Mouse (Mus musculus): ENCODE results near the gene Slc39a8. TPM values are rescaled to one million over a fixed set of nuclear protein-coding genes. Genes with fewer than 3 reads are reported as not detected.

The Slc39a8 gene
- total and polyA plus RNA-seq, 3 experiments, result 19.8 to 21.5 TPM; not detected in 1

DNA sequence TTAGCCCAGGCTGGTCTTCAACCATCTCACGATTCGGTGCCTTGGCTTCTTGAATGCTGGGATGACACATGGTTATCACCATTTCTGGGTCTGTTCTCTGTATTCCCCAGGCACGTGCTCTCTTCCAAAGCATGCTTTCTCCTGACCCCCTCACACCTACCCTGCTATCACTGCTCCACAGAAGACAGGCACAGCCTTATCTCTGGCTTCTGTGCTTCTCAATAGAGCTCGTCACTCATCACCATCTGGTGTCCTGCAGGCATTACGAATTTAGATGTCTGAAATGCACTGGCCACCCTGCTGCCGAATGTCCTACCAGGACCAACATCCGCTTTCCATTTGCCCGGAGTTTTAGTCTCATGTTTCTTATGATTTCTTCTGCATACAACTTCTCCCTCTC is 18.6 kb downstream of the Slc39a8 start (continued):
- TF ChIP-seq ZMIZ1 (IDR thresholded peaks at IDR 0.05; ENCODE audit: low read depth, low read length), result no peak

DNA sequence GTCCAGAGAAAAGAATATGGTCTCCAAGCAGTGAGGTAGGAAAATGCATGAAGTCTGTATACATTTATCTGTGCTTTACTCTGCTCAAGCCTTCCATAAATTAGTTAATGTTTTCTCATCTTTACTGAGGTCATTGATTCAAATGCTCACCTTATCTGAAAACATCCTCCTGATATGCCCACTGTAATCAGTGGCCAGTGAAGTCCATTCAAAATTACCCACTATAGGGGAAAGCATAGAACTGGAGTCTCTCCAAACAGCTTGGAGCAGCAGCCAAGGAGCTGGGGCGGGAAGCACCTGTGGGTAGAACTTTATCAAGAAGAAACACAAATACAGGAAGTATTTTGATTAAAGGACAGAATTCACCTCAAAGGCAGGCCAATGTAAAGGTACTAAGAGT is 19.8 kb downstream of the Slc39a8 start:
- peaks cover 0 to 27% of the 10 kb centered on the region in 2 experiments; a peak in 2 of 4 replicates for H3K36me3 ChIP-seq (ENCODE audit: control insufficient read depth in 1 of 2, insufficient read depth in 2 of 2, low read length in 2 of 2)
- no peaks in the 10 kb centered on the region for H3K9me3 ChIP-seq (replicated peaks; ENCODE audit: insufficient read depth, low read length)
- H3K79me2 ChIP-seq (ENCODE audit: control insufficient read depth, insufficient read depth, low read length, poor library complexity), result no peaks in the 10 kb centered on the region
- H3K27me3 ChIP-seq (ENCODE audit: control insufficient read depth in 1 of 2, insufficient read depth in 2 of 2, low read length in 2 of 2), result no peaks in the 10 kb centered on the region
- no peak overlapping the region for H3K9ac ChIP-seq (ENCODE audit: control insufficient read depth, low read depth, low read length, poor library complexity, severe bottlenecking)
- no peak for DNase-seq (ENCODE audit: low read depth, low spot score)
- H3K27ac ChIP-seq (ENCODE audit: control insufficient read depth, low read depth, low read length), result no peak overlapping the region
- H3K4me3 ChIP-seq (ENCODE audit: control insufficient read depth in 1 of 2, insufficient read depth in 1 of 2, low read depth in 2 of 2, low read length in 2 of 2), result no peak overlapping the region
- TF ChIP-seq SMC3 (IDR thresholded peaks at IDR 0.05; ENCODE audit: low read depth, low read length), result no peak
- peak; percentile 39; the same call in 1 of the 2 replicates for TF ChIP-seq TCF12 (IDR thresholded peaks at IDR 0.05; ENCODE audit: low read depth, low read length)
- TF ChIP-seq ELF1 (IDR thresholded peaks at IDR 0.05; ENCODE audit: low read depth, low read length), result no peak
- peaks cover 15 to 18% of the 10 kb centered on the region in 2 experiments for H3K4me1 ChIP-seq (ENCODE audit: control insufficient read depth in 1 of 2, insufficient read depth in 2 of 2, low read length in 2 of 2)

DNA sequence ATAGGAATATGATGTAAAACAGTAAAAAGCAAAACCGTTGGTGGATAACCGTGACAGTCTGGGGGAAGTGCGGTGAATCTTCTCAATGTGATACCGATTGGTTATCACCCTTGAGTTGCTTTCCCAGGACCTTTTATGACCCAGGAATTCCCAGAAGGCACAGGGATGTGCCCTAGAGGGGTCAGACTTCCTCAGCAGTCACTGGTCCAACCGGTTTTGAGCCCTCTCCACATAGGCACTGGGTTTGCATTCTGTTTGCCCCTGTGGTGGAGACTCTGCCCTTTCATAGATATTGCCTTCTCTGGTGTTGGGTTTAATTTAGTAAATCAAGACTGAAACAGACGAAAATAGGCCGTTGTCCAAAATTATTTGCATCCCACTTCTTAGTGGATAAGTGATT is 20.8 kb downstream of the Slc39a8 start:
- TF ChIP-seq TAL1 (IDR thresholded peaks at IDR 0.05; ENCODE audit: low read length) (no peak), MEF2A (IDR thresholded peaks at IDR 0.05; ENCODE audit: extremely low read depth, insufficient replicate concordance, low read depth, low read length, poor library complexity, severe bottlenecking) (no peak), MAX (IDR thresholded peaks at IDR 0.05; ENCODE audit: low read length) (no peak), JUND (IDR thresholded peaks at IDR 0.05; ENCODE audit: low read depth, low read length) (no peak), EP300 (IDR thresholded peaks at IDR 0.05; ENCODE audit: low read depth in 1 of 2, low read length in 2 of 2) (no peak), MYB (IDR thresholded peaks at IDR 0.05; ENCODE audit: low read depth, low read length) (no peak), USF1 (IDR thresholded peaks at IDR 0.05; ENCODE audit: low read depth, low read length) (no peak), RCOR1 (IDR thresholded peaks at IDR 0.05; ENCODE audit: low read depth, low read length) (no peak), TBP (IDR thresholded peaks at IDR 0.05; ENCODE audit: low read depth, low read length) (no peak), ZNF384 (IDR thresholded peaks at IDR 0.05; ENCODE audit: low read depth, low read length) (no peak), USF2 (IDR thresholded peaks at IDR 0.05; ENCODE audit: borderline replicate concordance in 1 of 2, insufficient read depth in 1 of 2, low read depth in 1 of 2, low read length in 2 of 2) (no peak), SIN3A (IDR thresholded peaks at IDR 0.05; ENCODE audit: low read length) (no peak), RAD21 (IDR thresholded peaks at IDR 0.05; ENCODE audit: low read depth, low read length) (no peak), MAZ (IDR thresholded peaks at IDR 0.05; ENCODE audit: low read depth, low read length) (no peak), MXI1 (IDR thresholded peaks at IDR 0.05; ENCODE audit: low read depth, low read length) (no peak), NELFE (IDR thresholded peaks at IDR 0.05; ENCODE audit: low read depth, low read length) (no peak), MAFK (IDR thresholded peaks at IDR 0.05; ENCODE audit: borderline replicate concordance, low read depth, low read length) (no peak), POLR2AphosphoS2 (IDR thresholded peaks at IDR 0.05; ENCODE audit: low read length) (no peak), E2F4 (IDR thresholded peaks at IDR 0.05; ENCODE audit: borderline replicate concordance, low read depth, low read length) (no peak), CTCF (IDR thresholded peaks at IDR 0.05 in 2 of 3, conservative IDR thresholded peaks at IDR 0.05 in 1 of 3; ENCODE audit: control insufficient read depth in 1 of 3, insufficient read depth in 1 of 3, low read depth in 2 of 3, low read length in 3 of 3, poor library complexity in 1 of 3, severe bottlenecking in 1 of 3) (no peak)
- H3K4me3 ChIP-seq (ENCODE audit: control insufficient read depth in 1 of 2, insufficient read depth in 1 of 2, low read depth in 2 of 2, low read length in 2 of 2), result no peak overlapping the region
- H3K9ac ChIP-seq (ENCODE audit: control insufficient read depth, low read depth, low read length, poor library complexity, severe bottlenecking), result no peak overlapping the region
- peaks cover 0 to 27% of the 10 kb centered on the region in 2 experiments; a peak in 2 of 4 replicates for H3K36me3 ChIP-seq (ENCODE audit: control insufficient read depth in 1 of 2, insufficient read depth in 2 of 2, low read length in 2 of 2)
- no peaks in the 10 kb centered on the region for H3K9me3 ChIP-seq (replicated peaks; ENCODE audit: insufficient read depth, low read length)
- no peak for DNase-seq (ENCODE audit: low read depth, low spot score)
- no peak overlapping the region for H3K27ac ChIP-seq (ENCODE audit: control insufficient read depth, low read depth, low read length)
- no peaks in the 10 kb centered on the region for H3K27me3 ChIP-seq (ENCODE audit: control insufficient read depth in 1 of 2, insufficient read depth in 2 of 2, low read length in 2 of 2)
- H3K79me2 ChIP-seq (ENCODE audit: control insufficient read depth, insufficient read depth, low read length, poor library complexity), result no peaks in the 10 kb centered on the region
- H3K4me1 ChIP-seq (ENCODE audit: control insufficient read depth in 1 of 2, insufficient read depth in 2 of 2, low read length in 2 of 2), result peaks cover 15 to 18% of the 10 kb centered on the region in 2 experiments
